Mouse (Mus musculus): ENCODE measurements at regions not wholly inside any gene's neighbourhood (a gene's known extent, or its start where the extent isn't known, plus 50 kb on each side); places are given as distances from the start of the nearest gene placed in this dataset.

DNA sequence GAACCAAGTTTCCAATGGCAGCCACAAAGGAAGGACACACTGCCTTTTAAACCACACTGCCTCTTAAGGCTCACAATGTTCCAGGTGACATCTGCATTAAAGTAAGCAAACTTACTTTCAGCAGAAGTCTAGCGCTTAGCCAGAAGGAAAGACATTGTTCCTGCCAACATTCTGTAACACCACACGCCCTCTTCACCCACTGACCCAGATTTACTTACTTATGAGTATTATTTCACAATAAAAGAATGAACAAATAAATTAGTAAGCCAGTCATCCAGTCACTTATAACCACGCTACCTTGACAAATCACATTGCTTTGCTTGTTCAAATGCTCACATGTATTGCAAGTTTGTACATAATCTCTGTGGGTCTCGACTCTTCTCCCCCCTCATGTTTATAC is 173.9 kb downstream of the Brms1l start:
- Histone ChIP-seq H3K9ac (ENCODE audit: low read depth, low read length) (no peak overlapping the region), H3K9me3 (ENCODE audit: control insufficient read depth, low read length) (no peaks in the 10 kb centered on the region), H3K4me2 (ENCODE audit: low read length) (no peak overlapping the region), H3K36me3 (ENCODE audit: control insufficient read depth, insufficient read depth, low read length) (no peaks in the 10 kb centered on the region), H3K4me1 (ENCODE audit: control insufficient read depth, insufficient read depth, low read depth, low read length) (no peaks in the 10 kb centered on the region; the same call in 1 of the 2 replicates), H3K27ac (ENCODE audit: low read depth, low read length) (no peak overlapping the region), H3K27me3 (replicated peaks; ENCODE audit: control insufficient read depth, insufficient read depth, low read length) (no peaks in the 10 kb centered on the region), H3K4me3 (ENCODE audit: low read length) (no peak overlapping the region)
- no peak for ATAC-seq
- WGBS, result 72% methylated on average over 4 of the region's 4 CpGs

- Histone ChIP-seq H3K27ac (ENCODE audit: low read depth, low read length) (no peak overlapping the region), H3K9me3 (ENCODE audit: control insufficient read depth, low read length) (no peaks in the 10 kb centered on the region), H3K4me3 (ENCODE audit: low read length) (no peak overlapping the region), H3K4me1 (ENCODE audit: control insufficient read depth, insufficient read depth, low read depth, low read length) (no peaks in the 10 kb centered on the region; the same call in 1 of the 2 replicates), H3K36me3 (ENCODE audit: control insufficient read depth, insufficient read depth, low read length) (no peaks in the 10 kb centered on the region), H3K4me2 (ENCODE audit: low read length) (no peak overlapping the region), H3K27me3 (replicated peaks; ENCODE audit: control insufficient read depth, insufficient read depth, low read length) (no peaks in the 10 kb centered on the region), H3K9ac (ENCODE audit: low read depth, low read length) (no peak overlapping the region)
- WGBS, result 68% methylated on average over 4 of the region's 4 CpGs
- ATAC-seq, result no peak
These were observed 169.7 kb downstream of the Brms1l start for GRCm38 (mm10) chr12:56005846-56006245.

DNA sequence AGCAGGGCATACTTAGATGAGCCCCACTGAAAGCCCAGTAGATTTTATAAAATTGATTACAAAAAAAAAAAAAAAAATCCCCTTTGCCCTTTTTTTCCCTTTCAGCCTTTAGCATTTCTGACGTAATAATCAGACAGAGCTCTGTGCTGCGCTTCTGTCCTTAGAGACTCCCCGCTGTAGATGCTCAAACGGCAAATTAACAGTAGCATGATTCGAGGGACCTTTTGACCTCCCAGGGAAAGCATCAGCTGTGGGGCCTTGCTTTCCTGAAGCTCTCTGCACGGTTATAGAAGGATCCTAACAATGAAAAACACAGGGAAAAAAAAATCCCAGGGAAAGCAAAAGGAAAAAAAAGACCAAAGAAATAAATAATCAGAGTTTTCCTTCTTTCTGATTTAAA is 169.2 kb downstream of the Brms1l start:
- Histone ChIP-seq H3K9me3 (ENCODE audit: control insufficient read depth, low read length) (no peaks in the 10 kb centered on the region), H3K4me3 (ENCODE audit: low read length) (no peak overlapping the region), H3K9ac (ENCODE audit: low read depth, low read length) (no peak overlapping the region), H3K27me3 (replicated peaks; ENCODE audit: control insufficient read depth, insufficient read depth, low read length) (no peaks in the 10 kb centered on the region), H3K36me3 (ENCODE audit: control insufficient read depth, insufficient read depth, low read length) (no peaks in the 10 kb centered on the region), H3K4me2 (ENCODE audit: low read length) (no peak overlapping the region), H3K4me1 (ENCODE audit: control insufficient read depth, insufficient read depth, low read depth, low read length) (no peaks in the 10 kb centered on the region; the same call in 1 of the 2 replicates), H3K27ac (ENCODE audit: low read depth, low read length) (no peak overlapping the region)
- WGBS, result 15% methylated on average over 6 of the region's 6 CpGs
- no peak for ATAC-seq

DNA sequence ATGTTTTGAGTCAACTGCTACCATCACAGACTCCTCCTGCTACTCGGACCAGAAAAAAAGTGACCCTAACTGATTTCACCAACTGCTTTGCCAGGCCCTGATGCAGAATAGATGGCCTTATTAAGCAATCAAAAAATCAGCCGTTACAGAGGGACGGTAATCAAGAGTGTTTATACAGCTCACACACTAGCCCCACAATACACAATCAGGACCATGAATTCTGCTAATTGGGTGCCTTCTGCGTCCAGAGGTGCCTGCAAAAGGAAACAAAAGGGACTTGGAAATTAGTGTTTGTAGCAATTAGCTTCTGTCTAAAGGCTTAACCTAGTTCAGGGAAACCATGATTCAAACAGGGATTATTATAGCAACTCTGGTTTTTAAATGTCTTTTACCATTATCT is 168.4 kb downstream of the Brms1l start:
- Histone ChIP-seq H3K4me3 (ENCODE audit: low read length) (no peak overlapping the region), H3K9ac (ENCODE audit: low read depth, low read length) (no peak overlapping the region), H3K36me3 (ENCODE audit: control insufficient read depth, insufficient read depth, low read length) (no peaks in the 10 kb centered on the region), H3K9me3 (ENCODE audit: control insufficient read depth, low read length) (no peaks in the 10 kb centered on the region), H3K4me1 (ENCODE audit: control insufficient read depth, insufficient read depth, low read depth, low read length) (no peaks in the 10 kb centered on the region; the same call in 1 of the 2 replicates), H3K27ac (ENCODE audit: low read depth, low read length) (no peak overlapping the region), H3K27me3 (replicated peaks; ENCODE audit: control insufficient read depth, insufficient read depth, low read length) (no peaks in the 10 kb centered on the region), H3K4me2 (ENCODE audit: low read length) (no peak overlapping the region)
- 17% methylated on average over 4 of the region's 4 CpGs for WGBS
- ATAC-seq, result no peak

DNA sequence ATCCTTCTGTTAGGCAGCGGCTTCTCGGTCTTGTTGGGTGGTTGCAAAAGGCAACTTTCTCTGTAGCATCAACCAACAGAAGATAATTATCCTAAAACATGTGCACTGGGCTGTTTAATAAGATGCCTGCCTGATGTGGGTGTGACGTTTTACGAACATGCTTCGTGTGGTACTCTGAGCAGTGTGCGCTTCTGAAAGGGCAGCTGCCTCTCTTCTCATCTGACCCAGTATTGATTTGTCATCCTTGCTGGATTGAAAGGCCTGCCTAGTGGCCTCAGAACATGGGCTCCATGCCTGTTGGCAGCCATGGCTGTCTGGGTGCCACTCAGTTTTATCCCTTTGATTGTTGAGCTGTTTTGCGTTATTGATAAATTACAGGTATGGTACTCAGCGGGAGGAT is 167.4 kb downstream of the Brms1l start:
- Histone ChIP-seq H3K9ac (ENCODE audit: low read depth, low read length) (no peak overlapping the region), H3K36me3 (ENCODE audit: control insufficient read depth, insufficient read depth, low read length) (no peaks in the 10 kb centered on the region), H3K9me3 (ENCODE audit: control insufficient read depth, low read length) (no peaks in the 10 kb centered on the region), H3K27ac (ENCODE audit: low read depth, low read length) (no peak overlapping the region), H3K4me1 (ENCODE audit: control insufficient read depth, insufficient read depth, low read depth, low read length) (no peaks in the 10 kb centered on the region; the same call in 1 of the 2 replicates), H3K4me3 (ENCODE audit: low read length) (no peak overlapping the region), H3K4me2 (ENCODE audit: low read length) (no peak overlapping the region), H3K27me3 (replicated peaks; ENCODE audit: control insufficient read depth, insufficient read depth, low read length) (no peaks in the 10 kb centered on the region)
- no peak for ATAC-seq
- 65% methylated on average over 8 of the region's 8 CpGs for WGBS

DNA sequence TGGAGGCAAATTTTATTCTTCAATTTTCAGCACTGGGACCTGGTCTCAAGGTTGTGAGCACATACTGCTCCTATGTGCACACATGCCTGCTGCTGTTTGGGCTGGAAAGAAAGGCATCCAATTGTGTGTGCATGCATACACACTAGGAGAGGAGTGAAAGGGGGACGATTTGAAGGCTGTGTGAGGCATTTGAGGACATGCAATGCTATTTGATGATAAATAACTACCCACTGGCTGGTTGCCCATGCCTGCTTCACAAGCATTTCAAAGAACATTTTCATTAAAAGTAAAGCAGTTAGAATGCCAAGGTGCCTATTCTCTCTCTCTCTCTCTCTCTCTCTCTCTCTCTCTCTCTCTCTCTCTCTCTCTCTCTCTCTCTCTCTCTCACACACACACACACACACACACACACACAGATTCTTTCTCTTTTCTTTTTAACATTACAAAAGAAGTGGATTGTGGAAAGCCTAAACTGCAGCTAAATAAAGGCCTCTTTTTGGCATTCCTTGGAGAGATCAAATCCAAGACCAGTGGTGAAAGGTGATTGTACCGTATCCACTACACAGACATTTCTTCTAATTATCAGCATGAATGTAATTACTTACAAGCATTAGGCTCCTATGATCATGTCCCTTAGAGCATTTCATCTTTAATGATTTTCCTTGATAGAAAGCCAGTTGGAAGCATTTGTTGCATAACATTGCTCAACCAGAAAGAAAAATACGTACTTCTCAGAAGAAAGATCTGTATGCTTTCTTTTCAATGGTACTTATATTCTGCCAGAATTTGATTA is 160.7 kb downstream of the Brms1l start:
- Histone ChIP-seq H3K4me1 (ENCODE audit: control insufficient read depth, insufficient read depth, low read depth, low read length) (no peaks in the 10 kb centered on the region), H3K27me3 (replicated peaks; ENCODE audit: control insufficient read depth, insufficient read depth, low read length) (no peaks in the 10 kb centered on the region), H3K4me3 (ENCODE audit: low read length) (no peak overlapping the region), H3K27ac (ENCODE audit: low read depth, low read length) (no peak overlapping the region), H3K4me2 (ENCODE audit: low read length) (no peak overlapping the region), H3K9ac (ENCODE audit: low read depth, low read length) (no peak overlapping the region), H3K36me3 (ENCODE audit: control insufficient read depth, insufficient read depth, low read length) (no peaks in the 10 kb centered on the region), H3K9me3 (ENCODE audit: control insufficient read depth, low read length) (no peaks in the 10 kb centered on the region)
- 46% methylated on average over 3 of the region's 3 CpGs for WGBS
- ATAC-seq, result no peak

GRCm38 (mm10) chr12:55983565-55984351 is 147.6 kb downstream of the Brms1l start:
- Histone ChIP-seq H3K27ac (ENCODE audit: low read depth, low read length) (no peak overlapping the region), H3K4me3 (ENCODE audit: low read length) (no peak overlapping the region)

DNA sequence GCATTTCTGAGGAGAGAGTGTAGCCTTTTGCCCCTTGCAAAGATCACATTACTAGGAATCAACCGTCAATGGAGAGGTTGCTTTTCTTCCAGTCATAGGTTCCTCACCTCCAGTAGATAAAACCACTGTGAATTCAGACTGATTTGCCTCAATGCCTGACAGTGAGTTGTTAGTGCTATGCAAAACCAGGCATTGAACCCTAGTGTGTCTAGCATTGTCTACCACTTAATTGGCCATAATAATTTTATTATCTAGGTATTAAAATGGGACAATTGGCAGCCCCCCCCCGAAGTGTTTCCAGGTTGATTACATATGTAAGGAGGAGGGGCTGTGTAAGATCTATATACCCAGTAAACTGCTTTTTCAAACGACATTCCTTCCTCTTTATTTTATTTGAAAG is 147.0 kb downstream of the Brms1l start:
- H3K4me1 ChIP-seq (ENCODE audit: control insufficient read depth, insufficient read depth, low read depth, low read length), result no peaks in the 10 kb centered on the region; the same call in 1 of the 2 replicates
- H3K4me3 ChIP-seq (ENCODE audit: low read length), result no peak overlapping the region
- H3K9me3 ChIP-seq (ENCODE audit: control insufficient read depth, low read length), result no peaks in the 10 kb centered on the region
- ATAC-seq, result 0 out of 2 replicates have a peak, but pooled peaks have one; percentile 52
- no peak overlapping the region for H3K9ac ChIP-seq (ENCODE audit: low read depth, low read length)
- no peak overlapping the region; the same call in 1 of the 2 replicates for H3K4me2 ChIP-seq (ENCODE audit: low read length)
- 19% methylated on average over 3 of the region's 3 CpGs for WGBS
- H3K27ac ChIP-seq (ENCODE audit: low read depth, low read length), result no peak overlapping the region
- H3K36me3 ChIP-seq (ENCODE audit: control insufficient read depth, insufficient read depth, low read length), result no peaks in the 10 kb centered on the region
- no peaks in the 10 kb centered on the region for H3K27me3 ChIP-seq (replicated peaks; ENCODE audit: control insufficient read depth, insufficient read depth, low read length)

More at GRCm38 (mm10) chr12:55983565-55984351, 147.6 kb downstream of the Brms1l start:
- Histone ChIP-seq H3K9me3 (ENCODE audit: control insufficient read depth, low read length) (no peaks in the 10 kb centered on the region), H3K36me3 (ENCODE audit: control insufficient read depth, insufficient read depth, low read length) (no peaks in the 10 kb centered on the region), H3K4me1 (ENCODE audit: control insufficient read depth, insufficient read depth, low read depth, low read length) (no peaks in the 10 kb centered on the region; the same call in 1 of the 2 replicates), H3K27me3 (replicated peaks; ENCODE audit: control insufficient read depth, insufficient read depth, low read length) (no peaks in the 10 kb centered on the region), H3K9ac (ENCODE audit: low read depth, low read length) (no peak overlapping the region), H3K4me2 (ENCODE audit: low read length) (peak overlapping the region; percentile 40)
- peak; percentile 80 for ATAC-seq
- WGBS, result 17% methylated on average over 11 of the region's 11 CpGs

DNA sequence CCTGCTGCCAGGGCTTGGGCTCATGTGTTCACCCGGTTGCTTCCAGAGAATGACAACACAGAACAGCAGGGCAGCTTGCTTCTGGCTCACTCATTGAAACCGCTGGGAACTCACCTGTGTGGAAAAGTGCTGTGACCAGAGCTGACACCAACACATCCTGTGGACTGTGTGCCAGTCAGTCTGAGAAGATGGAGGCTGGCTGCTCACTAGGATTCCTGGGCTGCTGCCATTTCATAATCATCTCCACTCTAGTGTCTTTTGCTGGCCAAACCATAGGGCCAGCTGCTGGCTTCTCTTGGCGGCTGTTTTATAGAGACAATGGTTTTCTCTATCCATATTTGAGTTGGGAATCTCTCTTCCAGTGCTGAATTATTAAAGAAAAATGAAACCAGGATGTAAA is 138.1 kb downstream of the Brms1l start:
- Histone ChIP-seq H3K4me2 (ENCODE audit: low read length) (no peak overlapping the region), H3K36me3 (ENCODE audit: control insufficient read depth, insufficient read depth, low read length) (no peaks in the 10 kb centered on the region), H3K27ac (ENCODE audit: low read depth, low read length) (no peak overlapping the region), H3K9ac (ENCODE audit: low read depth, low read length) (no peak overlapping the region), H3K4me3 (ENCODE audit: low read length) (no peak overlapping the region), H3K9me3 (ENCODE audit: control insufficient read depth, low read length) (no peaks in the 10 kb centered on the region), H3K27me3 (replicated peaks; ENCODE audit: control insufficient read depth, insufficient read depth, low read length) (no peaks in the 10 kb centered on the region), H3K4me1 (ENCODE audit: control insufficient read depth, insufficient read depth, low read depth, low read length) (no peaks in the 10 kb centered on the region)
- ATAC-seq, result peak; percentile 73; the same call in 1 of the 2 replicates
- WGBS, result 73% methylated on average over 3 of the region's 3 CpGs
